Mouse (Mus musculus) B cell, adult 62 days (primary cell): ENCODE measurements around the gene Dpy19l1. TPM values are rescaled to one million over a fixed set of nuclear protein-coding genes. Genes with fewer than 3 reads are reported as not detected.

ENCODE experiments used
- total RNA-seq: library from RNA; stranded (reverse); gene quantifications from 4 replicates; pipeline ENCODE4 v1.2.4, GENCODE M21; 2023

The Dpy19l1 gene
- total RNA-seq: 8.0 to 9.1 TPM (median 8.3 TPM) in 4 replicates

GRCm38 (mm10) chr9:24503067-24503857 is at the start of gene Dpy19l1:
TSS of gene Dpy19l1 (minus strand) at chr9:24503140.

Other genes with a start within 250 kb of the Dpy19l1 start
- gene Cypt4, start 122.1 kb upstream of the Dpy19l1 start, total RNA-seq: not detected in 4 replicates
- gene Dpy19l2, start 193.2 kb upstream of the Dpy19l1 start, total RNA-seq: not detected in 4 replicates